Mouse (Mus musculus) spleen, adult 2 months (tissue): ENCODE data around the gene Tbc1d17.

Experiments
- CTCF ChIP-seq: fragments of 200-500 bp; IDR thresholded peaks from 2 replicates; pipeline ENCODE4 v1.5.1; 2011; ENCODE audit warnings: mild to moderate bottlenecking, inconsistent platforms; ENCODE audit not compliant: insufficient read depth, insufficient read length, insufficient replicate concordance; ENCODE audit errors: extremely low read depth
- POLR2A ChIP-seq: fragments of 200-500 bp; IDR thresholded peaks from 2 replicates; pipeline ENCODE4 v1.6.1; 2011; ENCODE audit warnings: low read depth, low read length, inconsistent platforms

- no peak for TF ChIP-seq POLR2A
- TF ChIP-seq CTCF, result no peak
These were observed 1.1 kb downstream of the Tbc1d17 start for GRCm38 (mm10) chr7:44847772-44848171.
